Mouse (Mus musculus) ovary, postnatal 14 days (tissue): ENCODE data around the gene Bicc1.

Experiments
- DNase-seq: peaks from one replicate; pipeline ENCODE4 v3.0.0; 2022; ENCODE audit warnings: low spot score

The Bicc1 gene

DNA sequence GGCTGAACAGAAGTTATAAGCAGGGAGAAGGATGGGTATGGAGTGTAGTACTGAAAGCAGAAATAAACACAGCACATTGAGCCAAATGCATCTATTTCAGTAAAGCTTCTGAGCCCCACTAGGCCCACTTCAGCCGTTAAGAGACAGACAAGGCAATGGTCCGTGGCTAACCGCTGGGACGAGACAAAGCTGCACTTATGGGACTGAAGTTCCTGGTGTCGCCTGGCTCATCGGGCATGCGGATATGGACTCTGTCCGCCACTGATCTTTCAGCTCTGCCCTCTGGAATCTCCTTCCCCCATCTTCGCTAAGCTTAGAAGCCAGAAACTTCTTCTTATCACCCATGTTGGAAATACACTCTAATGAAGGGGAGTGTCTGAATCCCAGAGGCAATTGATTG is 106.8 kb downstream of the Bicc1 start:
- no peak for DNase-seq

DNA sequence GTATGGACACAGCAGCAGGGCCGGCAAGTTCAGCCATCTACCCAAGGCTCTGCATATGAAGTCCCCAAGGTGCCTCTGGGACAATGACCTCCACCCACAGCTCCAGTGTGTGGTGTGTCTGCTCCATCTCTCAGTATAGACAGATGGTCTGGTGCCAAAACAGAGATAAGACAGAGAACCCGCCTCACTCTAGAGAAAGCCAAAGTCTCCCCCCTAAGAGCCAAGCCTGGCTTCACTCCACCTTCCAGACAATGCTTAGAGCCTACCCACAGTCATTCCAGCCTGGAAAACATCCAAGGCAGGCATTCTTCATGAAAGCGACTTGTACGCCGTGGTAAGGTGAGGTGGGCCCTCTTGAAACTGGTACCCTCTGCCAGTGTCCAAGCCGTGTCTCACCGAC is 107.3 kb downstream of the Bicc1 start:
- no peak for DNase-seq

DNA sequence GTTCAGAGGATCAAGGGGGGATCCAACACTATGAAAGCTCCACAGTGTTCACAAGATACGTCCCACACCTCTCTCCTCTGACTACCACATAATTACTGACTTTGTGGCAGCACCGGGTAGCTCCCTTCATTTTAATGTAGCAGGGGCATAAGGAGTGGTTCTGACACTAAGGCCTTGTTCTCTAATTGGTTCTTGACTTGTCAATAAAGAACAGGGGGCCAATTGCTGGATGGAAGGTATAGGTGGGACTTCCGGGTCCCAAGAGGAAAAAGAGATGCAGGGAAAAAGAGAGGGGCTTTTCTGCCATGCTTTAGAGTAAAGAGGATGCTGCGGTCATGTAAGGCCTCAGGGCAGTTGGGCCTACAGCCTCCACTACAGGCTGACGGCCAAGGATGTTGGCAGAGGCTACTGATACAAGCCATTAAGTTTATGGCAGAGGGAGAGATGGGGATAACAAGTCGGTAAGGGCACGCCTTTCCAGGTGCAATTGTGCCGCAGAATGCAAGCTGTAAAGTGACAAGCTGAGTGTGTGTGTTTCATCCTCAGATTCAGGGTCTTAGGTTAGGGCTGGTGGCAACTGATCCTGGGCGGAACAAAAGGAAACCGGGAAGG is 108.7 kb downstream of the Bicc1 start:
- no peak for DNase-seq

DNA sequence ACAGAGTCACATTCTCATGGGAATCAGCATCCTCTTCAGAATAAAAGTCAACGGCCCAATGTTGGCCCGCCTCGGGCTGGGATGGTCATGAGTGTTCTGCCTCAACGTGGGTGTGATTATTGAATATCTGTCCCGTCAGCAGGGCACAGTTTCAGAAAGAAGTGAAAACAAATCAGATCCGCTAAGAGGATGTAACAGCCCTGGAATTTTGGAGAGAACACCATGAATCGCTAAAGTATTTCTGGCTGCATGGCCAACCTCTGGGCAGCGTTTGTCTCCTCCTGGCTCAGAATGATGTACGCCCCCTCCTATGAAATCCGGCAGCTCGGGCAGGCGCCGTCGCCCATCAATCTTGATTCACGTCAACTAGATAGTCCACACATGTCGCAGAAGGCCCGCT is 110.2 kb downstream of the Bicc1 start:
- DNase-seq: no peak

DNA sequence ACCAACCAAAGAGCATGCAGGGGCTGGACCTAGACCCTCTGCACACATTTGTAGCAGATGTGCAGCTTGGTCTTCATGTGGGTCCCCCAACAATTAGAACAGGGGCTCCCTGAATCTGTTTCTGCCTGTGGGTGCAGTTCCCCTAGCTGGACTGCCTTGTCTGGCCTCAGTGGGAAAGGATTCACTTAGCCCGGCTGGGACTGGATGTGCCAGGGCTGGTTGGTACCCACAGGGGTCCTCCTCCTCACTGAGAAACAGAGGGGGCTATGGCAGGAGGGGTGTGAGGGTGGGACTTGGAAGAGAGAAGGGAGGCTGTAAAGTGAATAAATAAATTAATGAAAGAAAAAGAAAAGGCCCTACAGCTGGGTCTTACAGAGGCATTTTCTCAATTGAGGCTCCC is 115.1 kb downstream of the Bicc1 start:
- no peak for DNase-seq

DNA sequence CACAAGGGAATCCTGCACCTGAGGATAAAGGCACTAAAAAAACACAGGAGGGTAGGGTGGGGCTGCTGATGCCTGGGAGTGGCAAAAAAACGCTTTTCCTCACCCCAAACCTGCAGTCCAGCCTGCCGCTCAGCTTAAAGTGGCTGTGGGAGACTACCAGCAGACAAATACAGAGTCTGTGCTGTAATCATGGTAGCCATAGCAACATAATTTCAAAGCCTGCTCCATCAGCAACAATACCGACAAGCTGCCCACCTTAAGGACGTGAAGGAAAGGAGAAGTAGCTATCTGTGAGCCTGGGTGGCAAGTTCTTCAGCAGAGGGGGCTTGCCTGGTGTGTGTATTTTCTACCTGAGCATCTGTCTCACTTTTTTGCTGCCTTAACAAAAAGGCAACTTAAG is 117.6 kb downstream of the Bicc1 start:
- no peak for DNase-seq

DNA sequence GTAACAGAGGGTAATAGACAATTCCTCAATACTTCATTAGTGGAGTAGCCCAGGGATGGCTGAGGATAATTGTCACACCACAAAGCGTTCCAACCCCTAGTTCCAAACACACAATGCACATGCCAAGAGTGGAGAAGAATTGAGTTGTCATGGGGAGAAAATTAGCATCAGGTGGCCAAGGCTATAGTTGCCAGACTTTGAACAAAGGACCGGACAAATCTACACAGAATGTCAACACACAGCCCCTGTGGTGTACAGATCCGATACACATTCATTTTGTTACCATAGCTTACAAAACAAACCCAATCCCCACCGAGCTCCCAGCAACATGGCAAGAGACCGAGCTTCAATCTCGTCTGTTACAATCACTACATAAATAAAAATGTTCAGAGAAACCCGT is 123.0 kb downstream of the Bicc1 start:
- DNase-seq: no peak

DNA sequence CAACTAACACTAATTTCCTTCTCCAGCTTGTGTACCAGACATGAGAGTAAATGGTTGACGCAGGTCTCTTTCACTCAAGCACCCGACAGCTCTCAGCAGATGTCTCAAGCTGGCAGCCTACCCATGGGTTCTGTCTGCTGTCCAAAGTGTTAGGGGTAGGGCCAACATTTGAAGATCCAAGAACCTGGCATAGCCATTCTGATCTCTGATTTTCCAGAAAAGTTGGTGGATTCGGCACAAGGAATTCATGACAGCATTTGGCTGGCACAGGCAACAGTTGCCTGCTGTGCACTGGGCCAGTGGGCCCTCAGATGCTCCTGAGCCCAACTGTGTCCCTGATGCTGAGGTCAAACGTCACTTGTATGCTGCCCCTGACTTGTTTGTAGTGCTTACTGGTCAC is 130.5 kb downstream of the Bicc1 start:
- no peak for DNase-seq

DNA sequence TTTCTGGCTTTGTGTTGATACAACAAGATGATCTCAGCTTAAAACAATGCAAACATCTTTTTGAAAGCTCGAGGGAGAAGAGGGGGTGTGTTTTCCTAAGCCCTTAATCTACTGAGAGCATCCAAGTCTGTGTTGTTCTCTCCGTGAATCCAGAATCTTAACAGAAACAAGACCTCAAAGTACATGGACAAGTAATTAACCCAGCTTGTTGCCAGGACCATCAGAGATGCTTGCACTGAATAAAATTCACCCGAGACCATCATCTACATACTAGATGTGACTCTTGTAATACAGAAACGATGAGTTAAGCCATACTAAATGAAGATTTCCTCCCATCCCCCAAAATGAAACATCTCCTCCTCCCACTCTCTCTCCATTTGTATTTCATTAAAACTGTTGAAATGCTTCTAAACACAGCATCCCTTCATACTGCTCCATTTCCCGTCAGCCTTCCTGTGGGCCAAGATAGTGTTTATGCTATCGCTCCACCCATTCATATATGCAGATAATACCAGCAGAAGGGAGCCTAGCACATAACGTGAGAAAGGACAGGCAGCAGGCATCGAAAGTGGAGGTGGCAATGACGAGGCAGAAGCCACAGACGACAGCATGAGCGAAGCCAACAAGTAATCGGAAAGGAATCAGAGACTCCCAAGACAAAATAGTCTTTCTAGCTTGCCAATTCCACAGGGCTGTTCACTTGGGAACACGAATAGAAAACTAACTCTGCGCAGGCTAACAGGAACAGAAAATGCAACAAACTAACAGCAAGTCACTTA is 131.2 kb downstream of the Bicc1 start:
- no peak for DNase-seq

DNA sequence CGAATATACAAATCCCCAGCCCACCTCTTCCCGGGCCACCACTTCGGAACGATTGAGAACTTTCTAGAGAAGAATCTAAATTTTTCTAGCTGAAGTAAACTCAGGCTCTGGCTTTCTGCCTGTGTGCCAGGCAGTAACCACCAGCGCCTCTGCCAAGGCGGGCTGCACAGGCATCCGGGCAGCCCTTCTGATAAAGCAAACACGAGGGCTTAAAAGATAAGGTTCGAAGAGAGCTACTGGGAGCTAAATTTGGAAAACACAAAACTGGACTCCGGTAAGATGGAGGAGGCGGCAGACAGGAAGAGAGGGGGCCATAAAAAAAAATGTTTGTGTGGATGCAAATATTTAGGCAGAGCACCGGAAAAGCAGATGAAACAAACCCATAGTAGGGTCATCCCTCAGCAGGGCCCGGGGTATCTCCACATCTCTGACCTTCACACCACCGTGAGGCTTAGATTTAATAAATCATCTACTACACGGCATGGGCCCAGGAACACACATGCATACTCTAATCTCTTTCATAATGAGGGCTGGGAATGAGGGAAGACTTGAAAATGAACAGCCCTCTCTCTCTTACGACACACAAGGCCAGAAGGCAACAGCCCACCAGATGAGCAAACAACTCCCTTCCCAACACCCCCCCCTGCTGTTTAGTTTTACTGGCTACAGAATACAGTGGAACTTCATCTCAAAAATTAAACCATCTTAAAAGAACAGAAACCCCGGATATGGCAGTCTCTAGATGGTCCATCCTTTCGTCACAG is 134.2 kb downstream of the Bicc1 start:
- no peak for DNase-seq

DNA sequence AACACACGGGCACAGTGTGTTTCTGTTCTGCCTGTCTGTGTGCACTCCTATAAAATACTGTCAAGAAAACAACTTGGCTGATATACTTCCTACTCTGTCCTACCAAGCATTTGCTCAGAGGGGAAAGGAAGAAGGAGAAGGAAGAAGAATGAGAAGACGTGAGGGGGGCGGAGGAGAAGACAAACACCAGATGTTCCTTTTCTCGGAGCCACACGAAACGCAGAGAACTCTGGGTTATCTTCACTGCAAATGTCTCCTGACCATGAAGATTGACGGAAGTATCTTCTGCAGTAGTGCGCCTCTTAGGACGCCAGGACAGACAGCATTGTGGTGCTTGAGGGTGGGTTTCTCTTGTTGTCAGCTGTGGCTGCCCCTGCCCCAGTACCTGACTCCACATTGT is 134.8 kb downstream of the Bicc1 start:
- DNase-seq: no peak

DNA sequence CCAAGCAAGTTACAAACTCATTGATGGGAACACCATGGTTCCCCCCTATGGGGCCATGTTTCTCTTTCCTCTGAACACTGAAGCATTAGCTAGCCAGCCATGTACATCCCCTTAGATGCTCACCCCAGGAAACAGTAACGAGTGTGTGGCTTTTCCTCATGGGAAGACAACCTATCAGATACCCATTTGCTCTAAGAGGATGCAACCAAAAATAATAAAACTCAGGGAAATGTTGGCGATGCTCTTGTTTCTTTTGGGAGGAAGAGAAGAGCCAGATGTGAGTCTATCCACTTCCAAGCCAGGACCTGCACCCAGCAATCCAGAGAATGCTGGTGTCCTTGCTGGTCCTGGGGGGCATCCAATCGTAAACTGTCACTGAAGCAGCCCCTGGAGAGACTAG is 136.0 kb downstream of the Bicc1 start:
- DNase-seq: no peak

DNA sequence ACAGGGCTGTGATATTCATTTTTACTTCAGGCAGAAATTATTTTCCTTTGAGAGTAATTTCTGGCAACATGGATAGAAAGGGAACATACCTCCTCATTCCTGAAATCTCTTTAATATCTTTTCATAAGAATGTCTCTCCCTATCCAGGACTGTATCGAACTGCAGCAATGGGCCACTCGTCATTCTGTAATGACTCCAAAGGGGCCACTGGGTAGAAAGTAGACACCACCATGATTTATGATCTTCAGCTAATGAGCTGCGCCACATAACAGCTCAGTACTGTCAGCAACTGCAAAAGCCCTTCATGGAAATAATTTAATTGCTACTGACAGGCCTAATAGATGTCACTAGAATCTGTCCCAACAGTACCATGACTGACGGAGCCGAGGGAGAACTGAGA is 139.0 kb downstream of the Bicc1 start:
- DNase-seq: no peak

DNA sequence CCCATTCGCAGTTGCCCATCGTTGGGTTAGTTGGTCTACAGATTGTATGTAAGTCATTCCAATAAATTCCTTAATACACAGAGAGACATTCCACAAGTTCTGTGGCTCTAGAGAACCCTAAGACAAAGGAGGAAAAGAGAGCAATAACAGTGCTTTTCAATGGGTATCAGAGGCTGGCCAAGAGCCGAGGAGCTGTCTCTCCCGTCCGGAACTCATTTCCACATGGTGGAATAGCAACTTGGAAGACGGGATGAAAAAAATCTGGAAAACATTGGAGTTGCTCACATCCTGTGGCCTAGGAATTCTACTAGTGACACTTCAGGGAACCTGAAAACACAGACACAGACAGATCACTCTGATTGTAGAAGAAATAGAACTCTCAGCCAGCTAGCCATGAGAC is 139.7 kb downstream of the Bicc1 start:
- DNase-seq: no peak

DNA sequence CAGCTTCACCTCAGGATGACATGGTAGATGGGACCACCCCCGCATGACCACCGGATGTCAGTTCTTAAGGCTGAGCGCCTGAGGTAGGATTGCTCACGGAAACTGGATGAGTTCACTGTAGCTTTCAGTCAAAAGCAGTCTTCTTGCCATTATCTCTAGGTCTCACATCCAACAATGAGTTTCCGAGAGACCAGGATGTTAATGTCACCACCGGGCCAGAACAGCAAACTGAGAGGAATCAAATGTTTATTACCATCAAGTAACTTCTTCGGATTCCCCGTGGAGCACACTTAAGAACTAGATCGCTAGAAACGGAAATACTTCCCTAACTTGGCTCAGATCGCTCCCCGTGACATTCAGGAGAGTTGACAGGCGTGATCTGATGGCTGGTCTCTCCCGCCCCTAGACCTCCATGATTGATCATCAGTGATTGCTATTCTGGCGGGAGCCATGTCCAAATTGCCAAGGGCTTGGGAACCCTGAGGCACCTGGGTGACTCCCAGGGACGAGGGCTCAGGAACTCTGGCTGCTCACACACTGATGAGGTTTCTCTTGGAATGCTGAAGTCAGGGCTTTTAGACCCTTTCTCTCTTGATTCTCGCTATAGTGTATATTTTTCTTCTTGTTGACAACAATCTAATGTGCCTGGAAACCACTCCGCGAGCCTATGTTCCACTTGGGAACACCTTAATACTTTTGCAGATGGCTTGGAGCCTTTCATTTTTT is 149.6 kb downstream of the Bicc1 start:
- DNase-seq: no peak

DNA sequence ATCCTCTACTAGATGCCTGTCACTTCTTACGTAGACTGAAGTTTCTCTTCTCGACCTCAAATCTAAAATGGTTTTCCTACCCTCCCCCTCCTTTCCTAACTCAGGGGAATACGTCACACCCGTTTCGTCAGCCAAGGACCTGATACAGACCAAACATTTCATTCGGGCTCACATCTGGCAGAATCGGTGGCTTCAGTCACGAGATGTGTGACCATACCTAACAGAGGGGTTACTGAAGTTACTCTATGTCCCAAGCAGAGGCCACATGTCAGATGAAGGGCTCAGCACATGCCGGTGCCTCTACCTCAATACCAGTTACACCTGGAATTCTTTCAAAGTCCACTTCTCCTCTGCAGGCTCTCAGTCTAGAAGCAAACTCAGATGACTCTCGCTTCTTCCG is 150.8 kb downstream of the Bicc1 start:
- no peak for DNase-seq

DNA sequence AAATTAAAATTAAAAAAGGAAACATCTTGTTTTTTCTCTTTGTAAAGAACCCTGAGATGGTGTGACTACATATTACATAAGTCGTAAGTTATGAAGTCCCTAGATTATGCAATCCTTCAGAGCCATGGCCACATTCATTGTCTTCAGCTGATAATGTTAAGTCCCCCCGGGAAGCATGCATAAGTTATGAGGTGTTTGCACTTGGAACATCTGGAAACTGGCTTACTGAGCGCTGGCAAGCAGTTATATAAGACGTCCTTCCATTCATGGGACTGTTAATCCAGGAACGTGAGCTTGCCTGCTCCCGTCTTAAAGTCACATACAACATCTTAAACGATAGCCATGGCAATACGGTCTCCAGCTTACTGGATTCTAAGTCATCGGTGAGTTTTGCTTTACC is 151.5 kb downstream of the Bicc1 start:
- no peak for DNase-seq

DNA sequence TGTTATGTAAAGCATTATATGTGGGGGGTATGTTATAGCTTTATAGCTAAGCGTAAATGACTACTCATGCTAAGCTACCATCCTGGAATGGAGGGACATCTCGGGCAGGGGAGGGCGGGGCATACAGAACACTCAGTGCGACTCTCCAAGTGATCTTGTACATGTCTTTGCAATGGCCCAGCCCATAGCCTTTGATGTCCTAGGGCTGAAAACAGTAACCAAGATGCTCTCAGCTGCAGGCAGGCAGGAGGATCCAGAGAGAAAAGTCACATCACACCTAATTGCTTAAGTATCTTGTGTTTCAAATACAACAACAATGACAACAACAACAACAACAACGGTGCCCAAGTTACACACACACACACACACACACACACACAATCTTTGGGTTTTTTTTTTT is 152.0 kb downstream of the Bicc1 start:
- no peak for DNase-seq

DNA sequence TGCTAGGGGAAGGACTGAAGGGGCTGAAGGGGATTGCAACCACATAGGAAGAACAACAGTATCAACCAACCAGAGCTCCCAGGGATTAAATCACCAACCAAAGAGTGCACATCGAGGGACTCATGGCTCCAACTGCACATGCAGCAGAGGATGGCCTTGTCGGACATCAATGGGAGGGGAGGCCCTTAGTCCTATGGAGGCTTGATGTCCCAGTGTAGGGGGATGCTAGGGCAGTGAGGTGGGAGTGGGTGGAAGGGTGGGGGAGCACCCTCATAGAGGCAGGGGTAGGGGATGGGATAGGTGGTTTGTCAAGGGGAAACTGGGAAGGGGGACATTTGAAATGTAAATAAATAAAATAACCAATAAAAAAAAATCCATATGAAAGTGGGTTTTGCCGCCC is 152.5 kb downstream of the Bicc1 start:
- DNase-seq: no peak

DNA sequence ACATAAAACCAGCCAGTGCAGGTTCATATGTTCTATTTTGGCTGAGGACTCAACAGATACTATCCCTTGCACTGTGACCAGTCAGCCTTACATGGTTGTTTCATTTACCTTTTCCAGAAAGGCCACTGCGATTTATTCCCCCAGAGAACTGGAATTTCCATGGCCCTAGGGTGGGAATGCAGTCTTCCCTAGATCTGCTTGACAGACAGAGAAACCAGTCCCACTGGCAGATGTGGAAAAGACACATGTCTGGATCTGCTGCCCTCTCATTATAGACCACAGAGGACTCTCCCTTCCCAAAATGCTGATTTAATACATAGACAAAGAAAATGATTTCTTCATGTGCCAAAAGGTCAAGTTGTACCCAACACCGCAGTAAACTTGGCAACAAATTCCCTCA is 156.6 kb downstream of the Bicc1 start:
- no peak for DNase-seq

DNA sequence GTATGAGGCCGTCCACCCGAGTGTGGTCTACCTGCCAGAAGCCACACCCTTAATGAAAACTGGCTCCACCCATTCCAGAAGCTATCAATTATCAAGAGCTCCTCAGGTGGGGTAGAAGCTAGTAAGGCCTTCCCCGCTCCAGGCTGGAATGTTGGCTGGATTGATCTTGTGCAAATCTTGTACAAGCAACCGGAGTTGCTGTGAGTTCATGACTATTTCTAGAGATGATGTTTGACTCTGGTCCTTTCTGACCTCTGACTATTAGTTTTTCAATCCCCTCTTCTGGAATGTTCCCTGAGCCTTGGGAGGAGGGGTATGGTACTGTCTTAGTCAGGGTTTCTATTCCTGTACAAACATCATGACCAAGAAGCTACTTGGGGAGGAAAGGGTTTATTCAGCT is 157.3 kb downstream of the Bicc1 start:
- DNase-seq: no peak

DNA sequence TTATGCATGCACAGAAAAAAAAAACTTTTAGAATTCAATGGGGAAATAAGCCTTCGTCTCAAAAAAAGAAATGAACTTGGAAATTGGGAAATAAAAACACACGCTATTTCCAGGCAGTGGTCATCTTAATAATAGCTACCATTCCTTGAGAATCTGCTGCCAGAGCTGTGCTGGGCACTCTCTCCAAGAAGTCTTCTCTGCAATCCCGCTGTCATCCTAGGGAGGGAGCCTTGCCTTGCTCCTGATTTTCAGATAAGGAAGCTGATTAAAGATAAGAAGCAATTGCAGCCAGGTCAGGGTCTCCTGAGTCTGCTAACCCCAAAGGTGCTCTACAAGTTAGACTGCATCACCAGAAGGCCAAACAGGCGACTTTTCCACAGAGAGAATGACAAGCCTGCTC is 161.4 kb downstream of the Bicc1 start:
- no peak for DNase-seq

DNA sequence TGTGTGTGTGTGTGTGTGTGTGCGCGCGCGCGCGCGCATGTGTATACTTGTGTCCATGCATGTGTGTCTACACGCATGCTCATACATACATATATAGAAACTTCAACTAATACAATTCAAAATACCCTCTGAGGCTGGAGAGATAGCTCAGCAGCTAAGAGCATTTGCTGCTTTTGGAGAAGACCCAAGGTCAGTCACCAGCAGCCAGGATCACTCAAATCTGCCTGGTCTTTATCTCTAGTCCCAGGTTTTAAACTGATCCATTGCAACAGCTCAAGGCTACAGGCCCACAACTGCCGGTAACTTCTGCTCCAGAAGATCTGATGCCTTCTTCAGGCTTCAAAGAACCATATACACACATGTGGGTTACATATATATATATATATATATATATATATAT is 163.4 kb downstream of the Bicc1 start:
- DNase-seq: no peak
